Mouse (Mus musculus) midbrain, embryonic 12.5 days (tissue): Measurements from ENCODE around the gene Twf2. TPM values are rescaled to one million over a fixed set of nuclear protein-coding genes. Genes with fewer than 3 reads are reported as not detected.
A peak's percentile ranks its signal among the peaks of the same experiment; 100 is the strongest.
"Not testable (repeated sequence)": the region's sequence is repeated elsewhere in the genome, so short reads cannot be mapped to it uniquely, and the experiment has no call there.

Source experiments
- ATAC-seq: fragments of 200-750 bp; cut with Nextera tagmentation; 2 replicates; pipeline ENCODE4 v1.8.0; 2017; ENCODE audit warnings: low read depth, moderate TSS enrichment, moderate library complexity; ENCODE audit not compliant: low FRiP score
- H3K27ac ChIP-seq: fragments of 300-500 bp; sonication (generic); replicated peaks from 2 replicates; pipeline ENCODE4 v1.5.1; 2016; ENCODE audit warnings: mild to moderate bottlenecking
- H3K27me3 ChIP-seq: fragments of 300-500 bp; sonication (generic); 2 replicates; pipeline ENCODE4 v1.6.1; 2016; ENCODE audit warnings: mild to moderate bottlenecking
- H3K36me3 ChIP-seq: fragments of 300-500 bp; sonication (generic); 2 replicates; pipeline ENCODE4 v1.6.1; 2016
- H3K4me1 ChIP-seq: fragments of 300-500 bp; sonication (generic); 2 replicates; pipeline ENCODE4 v1.6.1; 2016
- H3K4me2 ChIP-seq: fragments of 300-500 bp; sonication (generic); replicated peaks from 2 replicates; pipeline ENCODE4 v1.6.1; 2016; ENCODE audit warnings: mild to moderate bottlenecking, moderate library complexity
- H3K4me3 ChIP-seq: fragments of 300-500 bp; sonication (generic); 2 replicates; pipeline ENCODE4 v1.5.1; 2016; ENCODE audit warnings: mild to moderate bottlenecking
- H3K9ac ChIP-seq: fragments of 300-500 bp; sonication (generic); replicated peaks from 2 replicates; pipeline ENCODE4 v1.6.1; 2016; ENCODE audit warnings: mild to moderate bottlenecking, moderate library complexity
- H3K9me3 ChIP-seq: fragments of 300-500 bp; sonication (generic); 2 replicates; pipeline ENCODE4 v1.6.1; 2016; ENCODE audit warnings: mild to moderate bottlenecking
- WGBS: fragments of 180-500 bp; shearing (Covaris S2); methylation state at CpG from one replicate; pipeline ENCODE4 v1.1.7; 2016; 5-methylcytosine and 5-hydroxymethylcytosine counted together
- polyA plus RNA-seq: library from polyadenylated mRNA; unstranded; fragments of >200 nt; fragmentation: Nextera tagmentation; extraction: Ambion mirVana; gene quantifications from 2 replicates; pipeline ENCODE4 v1.2.1, GENCODE M21; 2016

Gene Twf2
- polyA plus RNA-seq, 1 experiment from 2014 or later: 58.0 TPM

DNA sequence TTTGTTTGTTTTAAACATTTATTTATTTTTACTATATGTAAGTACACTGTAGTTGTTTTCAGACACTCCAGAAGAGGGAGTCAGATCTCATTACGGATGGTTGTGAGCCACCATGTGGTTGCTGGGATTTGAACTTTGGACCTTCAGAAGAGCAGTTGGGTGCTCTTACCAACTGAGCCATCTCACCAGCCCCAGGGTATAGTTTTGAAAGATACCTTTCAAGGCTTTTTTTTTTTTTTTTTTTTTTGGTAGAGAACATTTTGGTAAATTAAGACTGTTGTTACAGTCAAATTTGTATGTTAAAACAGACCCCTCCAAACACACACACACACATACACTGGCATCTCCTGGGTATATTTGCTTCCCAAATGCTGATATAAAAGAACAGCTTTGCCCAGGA, 33.9 kb upstream of the Twf2 start:
- H3K9me3 ChIP-seq, H3K27ac ChIP-seq, H3K4me2 ChIP-seq, H3K36me3 ChIP-seq, H3K9ac ChIP-seq, ATAC-seq, H3K27me3 ChIP-seq, H3K4me3 ChIP-seq: not testable (repeated sequence)
- WGBS: 78% methylated on average over 1 of the region's 1 CpGs
- peaks cover 21% of the 10 kb centered on the region for H3K4me1 ChIP-seq

DNA sequence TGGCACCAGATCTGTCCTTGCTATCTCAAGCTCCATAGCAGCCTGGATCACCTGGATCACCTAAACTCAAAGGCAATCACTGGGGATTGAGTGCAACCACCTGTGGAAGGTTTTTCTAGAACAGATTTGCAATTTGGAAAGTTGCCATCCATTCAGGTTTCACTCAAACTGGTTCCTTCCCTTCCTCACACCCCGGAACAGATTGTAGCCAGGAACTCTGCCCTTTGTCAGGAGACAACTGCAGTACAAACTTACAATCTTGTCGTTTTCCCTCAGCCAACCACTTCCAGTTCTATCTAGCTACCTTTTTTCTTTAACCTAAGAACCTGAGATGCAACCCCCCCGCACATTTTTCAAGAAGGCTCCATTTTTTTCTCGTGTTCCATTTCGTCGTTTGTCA, 33.0 kb upstream of the Twf2 start:
- no peak overlapping the region for H3K27ac ChIP-seq
- H3K4me3 ChIP-seq: peak overlapping the region; percentile 93; the same call in 1 of the 2 replicates
- no peaks in the 10 kb centered on the region; the same call in 1 of the 2 replicates for H3K36me3 ChIP-seq
- peak overlapping the region; percentile 96; the same call in 1 of the 2 replicates for H3K9ac ChIP-seq
- H3K4me1 ChIP-seq: peaks cover 28% of the 10 kb centered on the region
- H3K4me2 ChIP-seq: peak overlapping the region; percentile 83
- WGBS: 38% methylated on average over 6 of the region's 6 CpGs
- H3K9me3 ChIP-seq: no peaks in the 10 kb centered on the region
- ATAC-seq: no peak
- H3K27me3 ChIP-seq: 0 out of 2 replicates have a peak, but pooled peaks cover 3% of the 10 kb centered on the region

DNA sequence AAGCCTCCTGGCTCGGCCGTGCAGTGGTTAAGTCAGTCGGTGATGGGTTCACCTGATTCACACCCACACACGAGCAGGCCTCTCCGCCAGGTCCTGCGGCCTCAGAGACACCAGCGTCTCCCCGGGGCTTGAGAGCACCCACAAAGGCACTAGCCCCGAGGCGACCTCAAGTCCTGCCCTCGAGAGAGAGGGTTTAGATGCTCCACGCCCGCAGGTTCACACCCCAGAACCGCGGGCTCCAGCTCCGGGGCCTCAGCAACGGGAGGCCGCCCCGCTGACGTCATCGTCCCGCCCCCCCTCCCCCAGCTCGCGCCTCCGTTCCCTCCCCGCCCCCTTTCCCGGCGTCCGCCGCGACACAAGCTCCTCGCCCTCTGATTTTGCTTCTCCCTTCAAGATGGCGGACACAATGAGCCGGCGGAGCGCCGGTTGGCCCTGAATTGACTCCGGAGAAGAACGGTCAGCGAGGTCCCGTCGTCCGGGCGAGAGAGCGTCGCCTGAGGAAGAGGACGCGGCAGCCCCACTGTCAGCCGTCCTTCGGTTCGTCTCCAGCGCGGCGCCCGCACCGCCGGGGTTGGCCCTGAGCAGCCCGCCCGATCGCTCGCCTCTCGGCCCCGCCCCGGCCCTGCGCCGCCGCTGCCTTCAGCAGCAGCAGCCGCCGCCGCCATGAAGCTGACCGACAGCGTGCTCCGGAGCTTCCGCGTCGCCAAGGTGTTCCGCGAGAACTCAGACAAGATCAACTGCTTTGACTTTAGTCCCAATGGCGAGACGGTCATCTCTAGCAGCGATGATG, 32.2 kb upstream of the Twf2 start, which contains the start of gene Wdr82:
Wdr82 (plus strand) TSS at position 373 of the 790 bp plus-strand sequence.
- no peaks in the 10 kb centered on the region; the same call in 1 of the 2 replicates for H3K36me3 ChIP-seq
- peak within 1 kb of the TSS; percentile 83 for H3K4me2 ChIP-seq
- under 1% methylated on average over 79 of the region's 81 CpGs for WGBS
- no peaks in the 10 kb centered on the region for H3K9me3 ChIP-seq
- peak within 1 kb of the TSS; percentile 97 for H3K27ac ChIP-seq
- H3K4me3 ChIP-seq: peak within 1 kb of the TSS; percentile 93
- peaks cover 28% of the 10 kb centered on the region for H3K4me1 ChIP-seq
- H3K9ac ChIP-seq: peak within 1 kb of the TSS; percentile 96
- ATAC-seq: peak; percentile 89
- 0 out of 2 replicates have a peak, but pooled peaks cover 3% of the 10 kb centered on the region for H3K27me3 ChIP-seq

- no peaks in the 10 kb centered on the region for H3K9me3 ChIP-seq
- peak; percentile 64 for ATAC-seq
- H3K4me3 ChIP-seq: peak overlapping the region; percentile 93
- H3K4me2 ChIP-seq: peak overlapping the region; percentile 83
- H3K4me1 ChIP-seq: peaks cover 28% of the 10 kb centered on the region
- H3K36me3 ChIP-seq: peaks cover 5% of the 10 kb centered on the region
- peak overlapping the region; percentile 96 for H3K9ac ChIP-seq
- H3K27me3 ChIP-seq: 0 out of 2 replicates have a peak, but pooled peaks cover 3% of the 10 kb centered on the region
- peak overlapping the region; percentile 97 for H3K27ac ChIP-seq
- under 1% methylated on average over 30 of the region's 30 CpGs for WGBS
These were observed 31.4 kb upstream of the Twf2 start for GRCm38 (mm10) chr9:106171346-106172158.

DNA sequence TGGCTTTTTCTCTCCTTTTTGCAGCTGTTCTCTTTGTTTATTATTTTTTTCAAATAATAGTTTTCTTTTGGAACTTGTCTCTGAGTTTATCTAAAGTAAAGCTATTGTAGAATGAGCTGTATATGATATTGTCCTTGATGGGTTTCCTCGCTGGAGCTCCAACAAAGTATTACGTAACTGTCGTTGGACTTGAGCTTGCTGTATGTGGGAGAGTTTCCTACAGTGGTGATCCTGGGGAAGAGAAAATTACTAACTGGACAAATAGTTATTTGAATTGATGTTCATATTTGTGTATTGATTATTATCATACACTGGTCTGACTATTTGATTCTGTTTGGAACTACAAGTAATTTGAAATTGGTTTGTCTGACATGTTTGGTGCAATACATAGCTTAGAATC, 30.4 kb upstream of the Twf2 start:
- Histone ChIP-seq H3K36me3 (peaks cover 15% of the 10 kb centered on the region), H3K4me1 (peaks cover 28% of the 10 kb centered on the region), H3K4me3 (peak overlapping the region; percentile 93), H3K9me3 (no peaks in the 10 kb centered on the region), H3K9ac (peak overlapping the region; percentile 96), H3K27ac (no peak overlapping the region), H3K27me3 (0 out of 2 replicates have a peak, but pooled peaks cover 3% of the 10 kb centered on the region), H3K4me2 (peak overlapping the region; percentile 83)
- no peak for ATAC-seq
- WGBS: 38% methylated on average over 3 of the region's 3 CpGs

DNA sequence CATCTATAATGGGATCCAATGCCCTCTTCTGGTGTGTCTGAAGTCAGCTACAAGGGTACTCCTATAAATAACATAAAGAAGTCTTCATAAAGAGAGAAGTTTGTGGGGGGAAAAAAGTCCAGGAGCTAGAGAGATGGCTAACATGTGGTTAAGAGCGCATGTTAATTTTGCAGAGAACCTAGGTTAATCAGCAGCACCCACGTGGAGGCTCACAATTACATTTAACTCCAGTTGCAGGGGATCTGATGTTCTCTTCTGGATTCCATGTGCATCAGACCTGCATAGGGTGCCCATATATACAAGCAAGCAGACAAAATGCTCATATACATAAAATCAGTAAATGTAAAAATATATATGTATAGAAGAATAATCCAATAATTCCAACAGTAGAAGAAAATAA, 29.5 kb upstream of the Twf2 start:
- H3K27me3 ChIP-seq: 0 out of 2 replicates have a peak, but pooled peaks cover 3% of the 10 kb centered on the region
- no peak overlapping the region for H3K27ac ChIP-seq
- H3K9me3 ChIP-seq: no peaks in the 10 kb centered on the region
- H3K4me1 ChIP-seq: peaks cover 28% of the 10 kb centered on the region
- H3K4me2 ChIP-seq: peak overlapping the region; percentile 83
- ATAC-seq: no peak
- H3K4me3 ChIP-seq: peak overlapping the region; percentile 93
- WGBS: 76% methylated on average over 2 of the region's 2 CpGs
- no peak overlapping the region for H3K9ac ChIP-seq
- peaks cover 23% of the 10 kb centered on the region for H3K36me3 ChIP-seq

GRCm38 (mm10) chr9:106175552-106176200, 27.2 kb upstream of the Twf2 start:
- H3K9me3 ChIP-seq: no peaks in the 10 kb centered on the region
- 90% methylated on average over 3 of the region's 3 CpGs for WGBS
- no peak overlapping the region for H3K4me2 ChIP-seq
- no peaks in the 10 kb centered on the region for H3K27me3 ChIP-seq
- H3K9ac ChIP-seq: no peak overlapping the region
- no peak overlapping the region for H3K4me3 ChIP-seq
- H3K4me1 ChIP-seq: peaks cover 20% of the 10 kb centered on the region
- H3K36me3 ChIP-seq: peaks cover 45% of the 10 kb centered on the region
- ATAC-seq: no peak
- H3K27ac ChIP-seq: no peak overlapping the region

DNA sequence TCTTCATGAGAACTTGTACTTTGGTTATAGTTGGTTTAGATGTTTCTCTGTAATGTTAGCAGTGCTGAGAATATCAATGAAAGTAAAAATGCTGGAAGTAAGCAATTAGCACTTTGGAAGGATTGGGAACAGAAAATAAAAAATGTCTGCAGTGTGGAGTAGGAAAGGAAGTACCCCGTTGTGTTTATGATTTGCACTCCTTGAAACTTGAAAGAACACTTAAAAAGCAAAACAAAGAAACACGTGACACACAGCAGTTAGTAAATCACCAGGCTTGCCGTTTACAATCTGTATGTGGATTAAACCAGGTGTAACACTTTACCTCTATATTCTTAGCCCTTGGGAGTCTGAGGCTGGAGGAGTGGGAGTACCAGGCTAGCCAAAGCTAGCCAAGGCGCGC, 26.1 kb upstream of the Twf2 start:
- H3K4me3 ChIP-seq: no peak overlapping the region
- H3K9me3 ChIP-seq: no peaks in the 10 kb centered on the region
- no peaks in the 10 kb centered on the region for H3K27me3 ChIP-seq
- H3K9ac ChIP-seq: no peak overlapping the region
- H3K27ac ChIP-seq: no peak overlapping the region
- peaks cover 20% of the 10 kb centered on the region for H3K4me1 ChIP-seq
- no peak for ATAC-seq
- H3K36me3 ChIP-seq: peaks cover 56% of the 10 kb centered on the region
- no peak overlapping the region for H3K4me2 ChIP-seq
- 85% methylated on average over 5 of the region's 5 CpGs for WGBS

DNA sequence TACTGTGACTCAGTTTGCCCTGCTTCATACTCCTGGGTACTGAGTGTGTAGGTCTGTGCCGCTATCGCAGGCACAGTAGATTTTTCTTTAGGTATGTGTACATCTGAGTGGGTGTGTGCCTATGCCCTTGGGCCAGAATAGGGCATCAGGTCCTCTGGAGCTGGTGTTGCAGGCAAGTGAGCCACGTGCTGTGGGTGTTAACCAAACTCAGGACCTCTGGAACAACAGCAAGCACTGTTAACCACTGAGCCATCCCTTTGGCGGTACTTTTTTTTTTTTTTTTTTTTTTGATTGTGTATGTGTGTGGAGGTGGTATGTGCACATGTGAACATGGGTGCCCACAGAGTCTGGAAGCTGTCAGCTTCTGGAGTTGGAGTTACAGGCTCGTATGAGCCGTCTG, 25.1 kb upstream of the Twf2 start:
- Histone ChIP-seq H3K27ac (no peak overlapping the region), H3K9me3 (no peaks in the 10 kb centered on the region), H3K36me3 (peaks cover 66% of the 10 kb centered on the region), H3K4me1 (peaks cover 19% of the 10 kb centered on the region), H3K9ac (no peak overlapping the region), H3K27me3 (no peaks in the 10 kb centered on the region), H3K4me3 (no peak overlapping the region), H3K4me2 (no peak overlapping the region)
- ATAC-seq: no peak
- WGBS: 94% methylated on average over 6 of the region's 6 CpGs

DNA sequence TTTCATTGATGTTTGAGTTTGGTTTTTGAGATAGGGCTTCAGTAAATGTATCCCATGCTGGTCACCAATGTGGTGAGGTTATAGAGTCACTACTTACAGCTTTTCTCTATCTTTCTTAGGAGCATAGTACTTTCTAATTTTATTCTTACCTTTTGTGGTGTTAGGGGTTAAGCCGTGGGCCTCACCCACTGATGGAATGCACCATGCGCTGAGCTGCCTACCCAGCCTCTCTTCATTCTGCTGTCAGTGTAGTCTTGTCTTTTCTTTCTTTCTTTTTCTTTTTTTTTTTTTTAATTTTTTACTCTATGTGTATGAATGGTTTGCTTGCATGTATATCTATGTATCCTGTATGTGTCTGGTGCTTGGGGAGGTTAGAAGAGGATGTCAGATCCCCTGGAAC, 23.5 kb upstream of the Twf2 start:
- H3K4me1 ChIP-seq: peaks cover 4% of the 10 kb centered on the region
- no peak overlapping the region for H3K4me2 ChIP-seq
- 89% methylated on average over 2 of the region's 2 CpGs for WGBS
- H3K4me3 ChIP-seq: no peak overlapping the region
- no peak overlapping the region for H3K27ac ChIP-seq
- no peak for ATAC-seq
- no peaks in the 10 kb centered on the region for H3K27me3 ChIP-seq
- H3K36me3 ChIP-seq: peaks cover 83% of the 10 kb centered on the region
- no peaks in the 10 kb centered on the region for H3K9me3 ChIP-seq
- H3K9ac ChIP-seq: no peak overlapping the region

GRCm38 (mm10) chr9:106179964-106180363, 22.9 kb upstream of the Twf2 start:
- H3K4me2 ChIP-seq: no peak overlapping the region
- ATAC-seq: no peak
- WGBS: 95% methylated on average over 3 of the region's 3 CpGs
- H3K9me3 ChIP-seq: no peaks in the 10 kb centered on the region
- H3K4me3 ChIP-seq: no peak overlapping the region
- no peak overlapping the region for H3K27ac ChIP-seq
- H3K36me3 ChIP-seq: peaks cover 88% of the 10 kb centered on the region
- H3K4me1 ChIP-seq: no peaks in the 10 kb centered on the region; the same call in 1 of the 2 replicates
- no peaks in the 10 kb centered on the region for H3K27me3 ChIP-seq
- no peak overlapping the region for H3K9ac ChIP-seq
